Mouse (Mus musculus): ENCODE measurements around the gene Oit3. TPM values are rescaled to one million over a fixed set of nuclear protein-coding genes. Genes with fewer than 3 reads are reported as not detected.
"Not testable (repeated sequence)": the region's sequence is repeated elsewhere in the genome, so short reads cannot be mapped to it uniquely, and the experiment has no call there.

The Oit3 gene
- polyA plus RNA-seq, 1 experiment from 2014 or later, result 1.7 TPM

DNA sequence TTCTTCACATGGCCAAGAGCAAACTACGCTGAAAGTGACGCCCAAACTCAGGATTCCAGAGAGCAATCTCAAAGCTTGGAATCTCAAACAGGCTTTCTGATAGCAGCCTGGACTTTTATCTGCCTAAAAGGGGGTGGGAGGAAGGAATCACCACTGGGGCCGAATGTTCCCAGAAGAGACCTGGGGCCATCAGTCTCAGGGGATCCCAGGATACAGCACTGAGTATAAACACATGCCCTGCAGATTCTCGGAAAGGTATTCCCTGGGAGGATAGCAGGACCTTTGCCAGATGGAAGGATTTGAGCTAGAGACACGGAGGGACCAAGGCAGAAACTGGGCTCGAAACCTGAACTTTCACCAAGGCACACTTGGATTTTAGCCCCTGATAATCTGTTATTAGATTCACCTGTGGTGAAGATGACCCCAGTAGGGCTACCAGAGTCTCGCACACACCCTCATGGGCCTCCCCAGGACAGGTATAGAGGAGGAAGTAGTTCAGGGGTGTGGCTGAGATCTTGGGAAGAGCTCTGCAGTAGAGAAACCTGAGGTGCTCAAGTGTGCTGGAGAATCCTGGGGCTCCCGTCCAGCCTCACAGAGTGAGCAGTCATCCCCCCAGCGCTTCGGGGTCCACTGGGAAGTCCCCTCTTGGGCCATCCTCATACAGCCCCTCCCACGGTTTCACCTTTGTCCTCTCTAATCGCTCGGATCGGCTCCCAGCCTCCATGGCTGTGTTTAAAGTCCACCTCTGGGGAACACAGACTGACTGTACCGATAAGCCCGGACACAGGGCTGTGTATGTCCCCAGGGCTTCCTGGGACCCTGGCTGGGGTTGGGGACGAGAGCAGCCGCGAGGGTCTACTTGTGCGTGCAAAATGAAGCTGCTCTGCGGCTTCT lies 38.4 kb downstream of the Oit3 start, which contains the start of gene Pla2g12b:
Gene Pla2g12b (plus strand): TSS at position 762 of the 894 bp plus-strand sequence.
- 62% methylated on average over 21 of the region's 21 CpGs for WGBS
- TF ChIP-seq CTCF (IDR thresholded peaks at IDR 0.05; ENCODE audit: low read depth), result no peak
- Histone ChIP-seq H3K4me3 (replicated peaks; ENCODE audit: low read depth, low read length) (no peak within 1 kb of the TSS), H3K4me1 (replicated peaks; ENCODE audit: insufficient read depth, low read length) (peaks cover 3% of the 10 kb centered on the region; the same call in 1 of the 2 replicates), H3K9ac (ENCODE audit: low read depth, low read length) (no peak within 1 kb of the TSS), H3K9me3 (replicated peaks; ENCODE audit: low read length) (no peaks in the 10 kb centered on the region), H3K27me3 (ENCODE audit: insufficient read depth, low read length) (no peaks in the 10 kb centered on the region), H3K27ac (no peak within 1 kb of the TSS), H3K36me3 (ENCODE audit: insufficient read depth, low read length) (no peaks in the 10 kb centered on the region), H3K4me2 (ENCODE audit: low read length) (no peak within 1 kb of the TSS)
- DNase-seq (ENCODE audit: low spot score), result no peak
- no peak for ATAC-seq (replicated peaks; ENCODE audit: low FRiP score, low read depth)

DNA sequence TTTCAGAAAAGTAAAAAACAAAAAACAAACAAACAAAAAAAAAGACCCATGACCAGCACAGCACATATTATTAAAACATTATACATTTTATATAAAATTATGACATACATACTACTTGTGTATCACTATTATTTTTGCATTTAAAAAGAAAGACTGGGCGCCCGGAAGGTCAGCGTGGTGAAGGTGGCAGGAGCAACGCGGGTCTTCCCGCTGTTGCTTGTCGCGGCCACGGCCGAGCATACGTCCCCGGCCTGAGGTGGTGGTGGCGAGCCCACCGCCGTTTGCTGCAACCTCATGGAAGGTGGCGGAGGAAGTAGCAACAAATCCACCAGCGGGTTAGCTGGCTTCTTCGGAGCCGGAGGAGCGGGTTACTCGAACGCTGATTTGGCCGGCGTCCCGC lies 46.1 kb downstream of the Oit3 start, which contains the start of gene Gm10273:
Gene Gm10273 (plus strand): TSS at position 172 of the 400 bp plus-strand sequence.
- 94% methylated on average over 9 of the region's 25 CpGs for WGBS
- H3K4me1 ChIP-seq (replicated peaks; ENCODE audit: insufficient read depth, low read length); H3K27ac ChIP-seq; H3K4me3 ChIP-seq (replicated peaks; ENCODE audit: low read depth, low read length); DNase-seq (ENCODE audit: low spot score); H3K4me2 ChIP-seq (ENCODE audit: low read length); H3K9me3 ChIP-seq (replicated peaks; ENCODE audit: low read length); H3K36me3 ChIP-seq (ENCODE audit: insufficient read depth, low read length); ATAC-seq (replicated peaks; ENCODE audit: low FRiP score, low read depth); H3K27me3 ChIP-seq (ENCODE audit: insufficient read depth, low read length); H3K9ac ChIP-seq (ENCODE audit: low read depth, low read length): not testable (repeated sequence)

DNA sequence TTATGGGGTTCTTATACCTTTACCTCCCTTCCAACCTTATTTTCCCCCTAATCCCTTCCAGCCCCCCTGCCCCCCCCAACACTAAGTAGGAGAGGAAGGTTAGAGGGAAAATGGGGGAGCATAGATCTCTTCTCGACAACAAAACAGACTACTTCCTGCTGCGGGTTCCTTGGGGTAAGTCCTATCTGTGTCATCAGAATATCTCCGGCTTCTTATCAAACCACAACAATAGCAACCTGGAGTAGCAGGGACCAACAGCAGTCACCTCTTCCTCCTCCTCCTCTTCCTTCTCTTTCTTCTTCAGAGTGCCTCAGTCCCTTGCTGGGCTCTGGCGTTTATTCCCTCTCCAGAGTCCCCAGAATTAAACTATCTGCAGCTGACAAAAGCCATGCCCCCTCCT lies 49.7 kb downstream of the Oit3 start:
- H3K9ac ChIP-seq (ENCODE audit: low read depth, low read length), result no peak overlapping the region
- H3K27ac ChIP-seq, result no peak overlapping the region
- no peaks in the 10 kb centered on the region for H3K27me3 ChIP-seq (ENCODE audit: insufficient read depth, low read length)
- ATAC-seq (replicated peaks; ENCODE audit: low FRiP score, low read depth) (no peak), DNase-seq (ENCODE audit: low spot score) (no peak)
- WGBS, result 38% methylated on average over 4 of the region's 4 CpGs
- H3K4me1 ChIP-seq (replicated peaks; ENCODE audit: insufficient read depth, low read length), result no peaks in the 10 kb centered on the region
- H3K36me3 ChIP-seq (ENCODE audit: insufficient read depth, low read length), result no peaks in the 10 kb centered on the region
- H3K4me3 ChIP-seq (replicated peaks; ENCODE audit: low read depth, low read length), result no peak overlapping the region
- no peak overlapping the region for H3K4me2 ChIP-seq (ENCODE audit: low read length)
- no peaks in the 10 kb centered on the region for H3K9me3 ChIP-seq (replicated peaks; ENCODE audit: low read length)
- no peak for TF ChIP-seq CTCF (IDR thresholded peaks at IDR 0.05; ENCODE audit: low read depth)

DNA sequence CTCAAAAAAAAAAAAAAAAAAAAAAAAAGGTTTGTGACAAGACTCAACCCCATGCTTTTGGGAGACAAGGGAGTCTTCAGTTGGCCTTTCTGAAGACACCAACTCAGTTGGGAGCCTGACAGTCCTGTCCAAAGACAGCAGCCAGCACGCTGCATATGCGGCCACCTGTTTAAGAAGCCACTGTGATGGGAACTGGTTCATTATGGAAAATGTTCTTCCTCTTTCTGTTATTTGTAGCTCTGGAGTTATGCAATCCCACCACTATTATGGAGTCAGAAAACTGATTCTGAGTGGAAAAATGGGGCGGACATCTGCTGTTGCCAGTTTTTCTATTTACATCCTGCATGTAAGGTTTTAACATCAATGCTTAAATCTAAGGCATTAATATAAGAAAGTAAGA lies 51.9 kb downstream of the Oit3 start:
- no peak overlapping the region for H3K4me2 ChIP-seq (ENCODE audit: low read length)
- no peak for TF ChIP-seq CTCF (IDR thresholded peaks at IDR 0.05; ENCODE audit: low read depth)
- DNase-seq (ENCODE audit: low spot score), result no peak
- H3K36me3 ChIP-seq (ENCODE audit: insufficient read depth, low read length), result no peaks in the 10 kb centered on the region
- H3K4me1 ChIP-seq (replicated peaks; ENCODE audit: insufficient read depth, low read length), result no peaks in the 10 kb centered on the region
- WGBS, result 95% methylated on average over 3 of the region's 3 CpGs
- no peaks in the 10 kb centered on the region for H3K27me3 ChIP-seq (ENCODE audit: insufficient read depth, low read length)
- no peak overlapping the region for H3K27ac ChIP-seq
- no peak overlapping the region for H3K9ac ChIP-seq (ENCODE audit: low read depth, low read length)
- no peak overlapping the region for H3K4me3 ChIP-seq (replicated peaks; ENCODE audit: low read depth, low read length)
- no peaks in the 10 kb centered on the region for H3K9me3 ChIP-seq (replicated peaks; ENCODE audit: low read length)
- ATAC-seq (replicated peaks; ENCODE audit: low FRiP score, low read depth), result no peak

DNA sequence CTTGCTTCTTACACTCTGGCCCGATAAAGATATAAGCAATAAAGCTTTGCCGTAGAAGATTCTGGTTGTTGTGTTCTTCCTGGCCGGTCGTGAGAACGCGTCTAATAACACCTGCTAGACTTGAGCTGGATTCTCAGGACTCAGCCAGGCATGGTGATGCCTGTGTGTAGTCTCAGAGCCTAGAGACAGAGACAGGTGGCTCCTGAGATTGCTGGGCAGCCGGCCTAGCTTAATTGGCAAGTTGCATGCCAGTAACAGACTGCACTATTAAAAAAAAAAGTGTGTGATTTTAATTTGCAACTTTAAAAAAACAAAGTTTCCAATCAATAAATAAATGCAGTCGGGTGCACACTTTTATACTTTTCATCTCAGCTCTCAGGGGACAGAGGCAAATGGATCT lies 54.6 kb downstream of the Oit3 start:
- no peak for ATAC-seq (replicated peaks; ENCODE audit: low FRiP score, low read depth)

DNA sequence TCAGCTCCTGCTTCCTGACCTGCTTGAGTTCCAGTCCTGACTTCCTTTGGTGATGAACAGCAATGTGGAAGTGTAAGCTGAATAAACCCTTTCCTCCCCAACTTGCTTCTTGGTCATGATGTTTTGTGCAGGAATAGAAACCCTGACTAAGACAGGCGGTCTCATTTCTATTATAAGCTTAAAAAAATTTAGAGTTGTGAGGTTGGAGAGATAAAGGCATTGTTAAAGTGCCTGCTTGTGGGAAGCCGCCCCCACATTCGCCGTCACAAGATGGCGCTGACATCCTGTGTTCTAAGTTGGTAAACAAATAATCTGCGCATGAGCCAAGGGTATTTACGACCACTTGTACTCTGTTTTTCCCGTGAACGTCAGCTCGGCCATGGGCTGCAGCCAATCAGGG lies 60.0 kb downstream of the Oit3 start:
- 88% methylated on average over 5 of the region's 10 CpGs for WGBS
- not testable (repeated sequence) for H3K4me1 ChIP-seq (replicated peaks; ENCODE audit: insufficient read depth, low read length)

More for the DNA sequence above, 54.6 kb downstream of the Oit3 start:
- no peak for TF ChIP-seq CTCF (IDR thresholded peaks at IDR 0.05; ENCODE audit: low read depth)
- 75% methylated on average over 7 of the region's 8 CpGs for WGBS
- no peak for DNase-seq (ENCODE audit: low spot score)
- no peak overlapping the region for H3K9ac ChIP-seq (ENCODE audit: low read depth, low read length)
- H3K9me3 ChIP-seq (replicated peaks; ENCODE audit: low read length), result no peaks in the 10 kb centered on the region
- H3K4me1 ChIP-seq (replicated peaks; ENCODE audit: insufficient read depth, low read length), result no peaks in the 10 kb centered on the region
- H3K27me3 ChIP-seq (ENCODE audit: insufficient read depth, low read length), result no peaks in the 10 kb centered on the region
- no peak overlapping the region for H3K4me2 ChIP-seq (ENCODE audit: low read length)
- no peaks in the 10 kb centered on the region for H3K36me3 ChIP-seq (ENCODE audit: insufficient read depth, low read length)
- no peak overlapping the region for H3K4me3 ChIP-seq (replicated peaks; ENCODE audit: low read depth, low read length)
- H3K27ac ChIP-seq, result no peak overlapping the region

More for the DNA sequence above, 60.0 kb downstream of the Oit3 start:
- H3K4me3 ChIP-seq (replicated peaks; ENCODE audit: low read depth, low read length); H3K4me2 ChIP-seq (ENCODE audit: low read length); DNase-seq (ENCODE audit: low spot score); H3K9me3 ChIP-seq (replicated peaks; ENCODE audit: low read length); H3K27me3 ChIP-seq (ENCODE audit: insufficient read depth, low read length); H3K36me3 ChIP-seq (ENCODE audit: insufficient read depth, low read length); H3K9ac ChIP-seq (ENCODE audit: low read depth, low read length); ATAC-seq (replicated peaks; ENCODE audit: low FRiP score, low read depth); H3K27ac ChIP-seq: not testable (repeated sequence)

Data from kidney, postnatal 0 days (tissue).